ENCODE assay signal across 8 mouse cellular contexts in genomic region chr11:119299391-119300245, GRCm38 (mm10). TPM values are rescaled to one million over a fixed set of nuclear protein-coding genes. Genes with fewer than 3 reads are reported as not detected.
DNase-seq lines count a peak whose midpoint lies in the region; ATAC-seq lines count a peak whose summit lies in the region.

Gene Eif4a3 (minus strand): TSS chr11:119300089.

- H3K27me3 ChIP-seq in hindbrain, embryonic 12.5 days, result peaks cover 11% of the 10 kb centered on the region

- H3K4me2 ChIP-seq in hindbrain, embryonic 12.5 days (replicated peaks), result peak within 1 kb of the TSS; percentile 93

- peak within 1 kb of the TSS; percentile 96 for H3K4me3 ChIP-seq in hindbrain, embryonic 12.5 days

- peak; percentile 93 for ATAC-seq in hindbrain, embryonic 12.5 days (ENCODE audit: low FRiP score)

- peak within 1 kb of the TSS; percentile 96 for H3K9ac ChIP-seq in hindbrain, embryonic 12.5 days

- H3K4me1 ChIP-seq in hindbrain, embryonic 12.5 days, result peaks cover 20% of the 10 kb centered on the region

- peak; percentile 99 for DNase-seq in NIH3T3 (ENCODE audit: low read depth)
- peak; percentile 99 for DNase-seq in cerebellum, postnatal 10 days
- DNase-seq in frontal cortex, postnatal 10 days (ENCODE audit: low spot score in 2 of 2), result peak; percentile 86 to 95
- peak; percentile 94 to 95 for DNase-seq in layer of hippocampus, postnatal 14 days (ENCODE audit: low spot score in 2 of 2)
- DNase-seq in lung, postnatal 14 days, result peak; percentile 99
- peak; percentile 96 for DNase-seq in retina, adult 2 months (ENCODE audit: low read depth, low spot score)
- DNase-seq in thymus, postnatal 36 days, result peak; percentile 96 to 97

- H3K9me3 ChIP-seq in hindbrain, embryonic 12.5 days (replicated peaks), result no peaks in the 10 kb centered on the region

- under 1% methylated on average over 89 of the region's 89 CpGs for WGBS in hindbrain, embryonic 12.5 days

- H3K36me3 ChIP-seq in hindbrain, embryonic 12.5 days, result peaks cover 36% of the 10 kb centered on the region

- peak within 1 kb of the TSS; percentile 92 for H3K27ac ChIP-seq in hindbrain, embryonic 12.5 days

RNA-seq across cellular contexts. Expression of gene Eif4a3, which starts in this region (rescaled TPM):
- 291 and 294 TPM in 2 replicates for polyA plus RNA-seq in hindbrain, embryonic 12.5 days (2016; fragmentation: Nextera tagmentation; extraction: Ambion mirVana)
- 10 to 100 TPM; 90.1 to 91.0 TPM for total RNA-seq in layer of hippocampus, postnatal 14 days (2021)

Comparison
In these comparisons a context has a peak if more than half of its experiments do, and no peak if none do; other contexts are left out.
1. Peak in every context shown above with its lines: DNase-seq, ATAC-seq, H3K4me3 ChIP-seq and H3K27ac ChIP-seq.